Comparison of ENCODE assay signal across 10 mouse cellular contexts in genomic region chr10:29338355-29339056, GRCm38 (mm10). TPM values are rescaled to one million over a fixed set of nuclear protein-coding genes. Genes with fewer than 3 reads are reported as not detected.
DNase-seq lines count a peak whose midpoint lies in the region; ATAC-seq and TF ChIP-seq lines count a peak whose summit lies in the region.
"Had no signal": no experiment of that assay in that cellular context is flagged by ENCODE, and none has a peak within 500 bp of the region (broad histone marks: within the 10 kb centered on the region; RNA-seq: fewer than 3 reads in every experiment).

No protein-coding gene starts in this region.

- no peak overlapping the region for H3K4me3 ChIP-seq in kidney, adult 2 months (ENCODE audit: insufficient read depth, low read depth, low read length)
- H3K4me3 ChIP-seq in kidney, embryonic 16.5 days (ENCODE audit: low read length): no peak overlapping the region
- no peak overlapping the region for H3K4me3 ChIP-seq in midbrain, embryonic 12.5 days
- H3K4me3 ChIP-seq: embryonic facial prominence, embryonic 15.5 days; neural tube, embryonic 13.5 days had no signal

- TF ChIP-seq POLR2A in kidney, adult 2 months (IDR thresholded peaks at IDR 0.05; ENCODE audit: low read depth, low read length): no peak

- H3K4me2 ChIP-seq in kidney, embryonic 16.5 days (replicated peaks; ENCODE audit: low read depth, low read length): no peak overlapping the region
- H3K4me2 ChIP-seq in midbrain, embryonic 12.5 days (replicated peaks): no peak overlapping the region
- H3K4me2 ChIP-seq: embryonic facial prominence, embryonic 15.5 days; neural tube, embryonic 13.5 days had no signal

- no peaks in the 10 kb centered on the region for H3K9me3 ChIP-seq in kidney, embryonic 16.5 days (ENCODE audit: low read length)
- H3K9me3 ChIP-seq in midbrain, embryonic 12.5 days: no peaks in the 10 kb centered on the region
- H3K9me3 ChIP-seq: embryonic facial prominence, embryonic 15.5 days; neural tube, embryonic 13.5 days had no signal

- no peak for ATAC-seq in kidney, embryonic 16.5 days (ENCODE audit: low FRiP score, low TSS enrichment)
- 0 out of 2 replicates have a peak, but pooled peaks have one; percentile 55 for ATAC-seq in midbrain, embryonic 12.5 days (ENCODE audit: low FRiP score, low read depth)

- 52% methylated on average over 4 of the region's 4 CpGs for WGBS in kidney, adult 2 months
- 51% methylated on average over 4 of the region's 4 CpGs for WGBS in kidney, embryonic 16.5 days
- 51% methylated on average over 4 of the region's 4 CpGs for WGBS in midbrain, embryonic 12.5 days

- TF ChIP-seq CTCF in kidney, adult 2 months (conservative IDR thresholded peaks at IDR 0.05; ENCODE audit: insufficient read depth, insufficient read length, low read depth, low read length): peak; percentile 26; the same call in 1 of the 2 replicates

- no peak overlapping the region for H3K27ac ChIP-seq in kidney, adult 2 months (ENCODE audit: insufficient read depth, low read depth, low read length)
- no peak overlapping the region for H3K27ac ChIP-seq in kidney, embryonic 16.5 days (ENCODE audit: low read length)
- H3K27ac ChIP-seq in midbrain, embryonic 12.5 days (replicated peaks): no peak overlapping the region
- H3K27ac ChIP-seq: embryonic facial prominence, embryonic 15.5 days; neural tube, embryonic 13.5 days had no signal

- H3K9ac ChIP-seq in kidney, embryonic 16.5 days (replicated peaks; ENCODE audit: low read length): no peak overlapping the region
- no peak overlapping the region for H3K9ac ChIP-seq in midbrain, embryonic 12.5 days (replicated peaks)
- H3K9ac ChIP-seq: embryonic facial prominence, embryonic 15.5 days; neural tube, embryonic 13.5 days had no signal

- intact Hi-C loops in heart, postnatal 14 days (cut with DNase I): no loop called here

- H3K27me3 ChIP-seq in kidney, adult 2 months (replicated peaks; ENCODE audit: control insufficient read depth, insufficient read depth, low read length): no peaks in the 10 kb centered on the region
- no peaks in the 10 kb centered on the region for H3K27me3 ChIP-seq in kidney, embryonic 16.5 days (ENCODE audit: insufficient read depth, low read length)
- no peaks in the 10 kb centered on the region for H3K27me3 ChIP-seq in midbrain, embryonic 12.5 days
- H3K27me3 ChIP-seq: embryonic facial prominence, embryonic 15.5 days; neural tube, embryonic 13.5 days had no signal

- peak; percentile 69 for DNase-seq in kidney, adult 2 months
- DNase-seq in adrenal gland, adult 2 months: peak; percentile 49
- DNase-seq in embryo, embryonic 10.5 days (ENCODE audit: low spot score): peak; percentile 91
- DNase-seq in heart, postnatal 14 days: peak; percentile 57 to 65
- DNase-seq in layer of hippocampus, postnatal 14 days (ENCODE audit: low spot score in 2 of 2): peak; percentile 54 to 66
- DNase-seq in spleen, postnatal 36 days (ENCODE audit: low spot score in 2 of 2): peak; percentile 36 to 54

- no peaks in the 10 kb centered on the region for H3K36me3 ChIP-seq in kidney, adult 2 months (ENCODE audit: control insufficient read depth, insufficient read depth, low read length)
- H3K36me3 ChIP-seq in kidney, embryonic 16.5 days (ENCODE audit: insufficient read depth, low read length): no peaks in the 10 kb centered on the region
- H3K36me3 ChIP-seq in midbrain, embryonic 12.5 days: 0 out of 2 replicates have a peak, but pooled peaks cover 2% of the 10 kb centered on the region
- H3K36me3 ChIP-seq: embryonic facial prominence, embryonic 15.5 days had no signal

- no peaks in the 10 kb centered on the region for H3K4me1 ChIP-seq in kidney, adult 2 months (ENCODE audit: control insufficient read depth, insufficient read depth, low read length)
- H3K4me1 ChIP-seq in kidney, embryonic 16.5 days (ENCODE audit: insufficient read depth, low read length): no peaks in the 10 kb centered on the region
- H3K4me1 ChIP-seq in midbrain, embryonic 12.5 days: no peaks in the 10 kb centered on the region
- H3K4me1 ChIP-seq: embryonic facial prominence, embryonic 15.5 days; neural tube, embryonic 13.5 days had no signal

RNA-seq across cellular contexts. Expression of gene Rnf146, which starts 23.7 kb away (rescaled TPM):
- 20.5 and 23.6 TPM in 2 replicates for polyA plus RNA-seq in kidney, adult 2 months (2012; rRNA removed)
- polyA plus RNA-seq in kidney, embryonic 16.5 days (2015; fragmentation: Nextera tagmentation; extraction: Ambion mirVana): 54.7 and 57.4 TPM in 2 replicates
- total RNA-seq in adrenal gland, adult 2 months (2021): 10 to 100 TPM; 39.5 to 55.1 TPM
- 6.7 and 9.6 TPM in 2 replicates for polyA plus RNA-seq in adrenal gland, adult 2 months (2012; rRNA removed)
- total RNA-seq in heart, postnatal 14 days (2021): 10 to 100 TPM; 53.7 to 59.1 TPM
- 10 to 100 TPM; 96.5 to 99.6 TPM for total RNA-seq in layer of hippocampus, postnatal 14 days (2021)
- polyA plus RNA-seq in midbrain, embryonic 12.5 days (2016; fragmentation: Nextera tagmentation; extraction: Ambion mirVana): 66.4 and 81.2 TPM in 2 replicates

RNA-seq across cellular contexts. Expression of gene Echdc1, which starts 25.5 kb away (rescaled TPM):
- polyA plus RNA-seq in kidney, adult 2 months (2012; rRNA removed): 15.3 and 24.4 TPM in 2 replicates
- 33.2 and 33.7 TPM in 2 replicates for polyA plus RNA-seq in kidney, embryonic 16.5 days (2015; fragmentation: Nextera tagmentation; extraction: Ambion mirVana)
- total RNA-seq in adrenal gland, adult 2 months (2021): 100 to 1,000 TPM; 140 to 182 TPM
- 1.8 and 3.2 TPM in 2 replicates for polyA plus RNA-seq in adrenal gland, adult 2 months (2012; rRNA removed)
- total RNA-seq in heart, postnatal 14 days (2021): 10 to 100 TPM; 28.1 to 28.5 TPM
- total RNA-seq in layer of hippocampus, postnatal 14 days (2021): 10 to 100 TPM; 31.9 to 32.2 TPM
- 25.1 and 25.4 TPM in 2 replicates for polyA plus RNA-seq in midbrain, embryonic 12.5 days (2016; fragmentation: Nextera tagmentation; extraction: Ambion mirVana)
